Mouse (Mus musculus) cerebellum, postnatal 36 days (tissue): ENCODE measurements around the gene Specc1.

ENCODE experiments used
- DNase-seq, 2 experiments: peaks; one replicate each; pipeline ENCODE4 v3.0.0; 2021 to 2022; ENCODE audit warnings: mixed read lengths in 2 of 2

Gene Specc1

GRCm38 (mm10) chr11:61970901-61971300 lies 14.3 kb downstream of the Specc1 start:
- DNase-seq: no peak

GRCm38 (mm10) chr11:61971441-61972221 lies 15.1 kb downstream of the Specc1 start:
- DNase-seq: peak in 1 of 2 experiments; percentile 33

GRCm38 (mm10) chr11:61974106-61974707 lies 17.6 kb downstream of the Specc1 start:
- peak; percentile 43 to 49 for DNase-seq

- no peak for DNase-seq
Observed at GRCm38 (mm10) chr11:61975783-61976182, 19.2 kb downstream of the Specc1 start.

GRCm38 (mm10) chr11:61981285-61981684 lies 24.7 kb downstream of the Specc1 start:
- DNase-seq: no peak

- no peak for DNase-seq
Observed at GRCm38 (mm10) chr11:61982828-61983227, 26.3 kb downstream of the Specc1 start.

GRCm38 (mm10) chr11:61986939-61987338 lies 30.4 kb downstream of the Specc1 start:
- DNase-seq: no peak

GRCm38 (mm10) chr11:61989647-61990046 lies 33.1 kb downstream of the Specc1 start:
- no peak for DNase-seq

GRCm38 (mm10) chr11:61991576-61991975 lies 35.0 kb downstream of the Specc1 start:
- DNase-seq: no peak

GRCm38 (mm10) chr11:61992671-61993285 lies 36.2 kb downstream of the Specc1 start:
- no peak for DNase-seq

GRCm38 (mm10) chr11:61999501-61999900 lies 42.9 kb downstream of the Specc1 start:
- no peak for DNase-seq

- peak in 1 of 2 experiments; percentile 49 for DNase-seq
Observed at GRCm38 (mm10) chr11:62000099-62000498, 43.5 kb downstream of the Specc1 start.

- DNase-seq: no peak
Observed at GRCm38 (mm10) chr11:62001977-62002376, 45.4 kb downstream of the Specc1 start.

GRCm38 (mm10) chr11:62004881-62005240 lies 48.3 kb downstream of the Specc1 start:
- DNase-seq: no peak

GRCm38 (mm10) chr11:62005241-62005910 lies 48.8 kb downstream of the Specc1 start:
- DNase-seq: no peak

- no peak for DNase-seq
Observed at GRCm38 (mm10) chr11:62005911-62006260, 49.3 kb downstream of the Specc1 start.

- DNase-seq: no peak
Observed at GRCm38 (mm10) chr11:62006680-62007079, 50.1 kb downstream of the Specc1 start.

GRCm38 (mm10) chr11:62007984-62008383 lies 51.4 kb downstream of the Specc1 start:
- no peak for DNase-seq

- DNase-seq: no peak
Observed at GRCm38 (mm10) chr11:62010625-62011231, 54.2 kb downstream of the Specc1 start.

GRCm38 (mm10) chr11:62012039-62012438 lies 55.5 kb downstream of the Specc1 start:
- no peak for DNase-seq

GRCm38 (mm10) chr11:62013449-62013848 lies 56.9 kb downstream of the Specc1 start:
- no peak for DNase-seq

- DNase-seq: peak in 1 of 2 experiments; percentile 40
Observed at GRCm38 (mm10) chr11:62015071-62015654, 58.6 kb downstream of the Specc1 start.

GRCm38 (mm10) chr11:62016985-62017384 lies 60.4 kb downstream of the Specc1 start:
- DNase-seq: no peak
